Mouse (Mus musculus) liver, adult 10 weeks (tissue): ENCODE results near the gene Commd1. TPM values are rescaled to one million over a fixed set of nuclear protein-coding genes. Genes with fewer than 3 reads are reported as not detected.

Experiments
- polyA plus RNA-seq: library from polyadenylated mRNA; stranded (reverse); fragments of 350-450 nt; fragmentation: Illumina TruSeq; extraction: RNeasy Lipid Tissue Mini Kit (QIAGEN cat#74804); gene quantifications from one replicate; pipeline ENCODE4 v1.2.3, GENCODE M21; 2014; ENCODE audit warnings: low read depth, low replicate concordance

Gene Commd1
- polyA plus RNA-seq, result 63.0 TPM

GRCm38 (mm10) chr11:22981984-22982757, at the start of gene Commd1, which contains the start of gene Gm28048:
Commd1 (minus strand) TSS chr11:22982382.
Gm28048 (minus strand) TSS chr11:22982090.

GRCm38 (mm10) chr11:23007481-23008180, 25.4 kb upstream of the Commd1 start, which contains the start of gene Fam161a:
Fam161a (plus strand) TSS chr11:23007531.

GRCm38 (mm10) chr11:22990393-22991126, 8.4 kb upstream of the Commd1 start, which contains the start of gene Cct4:
Cct4 (plus strand) TSS chr11:22990519.

GRCm38 (mm10) chr11:22971835-22972709, 10.1 kb downstream of the Commd1 start, which contains the start of gene Zrsr1:
Zrsr1 (plus strand) TSS chr11:22972005.

GRCm38 (mm10) chr11:22860335-22861227, 121.6 kb downstream of the Commd1 start, which contains the start of gene B3gnt2:
B3gnt2 (minus strand) TSS chr11:22860961.

Other genes with a start within 250 kb of the Commd1 start
- gene B3gnt2, start 121.4 kb downstream of the Commd1 start, polyA plus RNA-seq, result 4.4 TPM
- gene Zrsr1, start 10.4 kb downstream of the Commd1 start, polyA plus RNA-seq, result 23.2 TPM
- 20.6 TPM for gene Gm28048, start 292 bp downstream of the Commd1 start, polyA plus RNA-seq
- 183 TPM for gene Cct4, start 8.1 kb upstream of the Commd1 start, polyA plus RNA-seq
- 5.0 TPM for gene Fam161a, start 25.1 kb upstream of the Commd1 start, polyA plus RNA-seq